Mouse (Mus musculus): ENCODE results near the gene Bcl2a1d. TPM values are rescaled to one million over a fixed set of nuclear protein-coding genes. Genes with fewer than 3 reads are reported as not detected.
"Not testable (repeated sequence)": the region's sequence is repeated elsewhere in the genome, so short reads cannot be mapped to it uniquely, and the experiment has no call there.

Gene Bcl2a1d
- total and polyA plus RNA-seq, 3 experiments = 0.22 TPM; not detected in 2

DNA sequence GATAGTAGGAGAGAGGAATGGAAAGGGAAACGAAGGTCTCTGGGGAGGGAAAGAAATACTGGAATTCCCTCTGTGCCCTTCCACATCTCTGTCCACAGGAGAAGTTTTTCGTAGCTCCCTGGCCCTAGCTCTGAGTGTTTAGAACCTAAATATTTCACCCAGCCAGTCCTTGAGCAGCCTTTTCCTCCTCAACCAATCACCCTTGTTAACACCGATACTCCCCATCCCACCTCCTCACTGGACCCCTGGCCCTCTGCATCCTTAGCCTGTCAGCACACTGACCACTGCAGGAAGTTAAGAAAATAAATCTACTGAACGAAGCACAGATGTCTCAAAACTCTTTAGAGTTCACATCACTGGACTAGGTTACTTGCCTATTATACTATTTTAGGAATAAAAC is 25.0 kb downstream of the Bcl2a1d start:
- Histone ChIP-seq H3K4me1 (ENCODE audit: insufficient read depth, low read depth, low read length) (no peaks in the 10 kb centered on the region), H3K36me3 (replicated peaks) (peaks cover 4% of the 10 kb centered on the region), H3K27me3 (ENCODE audit: insufficient read depth, low read length) (no peaks in the 10 kb centered on the region), H3K4me3 (ENCODE audit: low read depth, low read length) (no peak overlapping the region), H3K9me3 (replicated peaks) (no peaks in the 10 kb centered on the region)
- TF ChIP-seq GATA2 (IDR thresholded peaks at IDR 0.05; ENCODE audit: borderline replicate concordance, low read depth, low read length) = no peak
- TF ChIP-seq CTCF (IDR thresholded peaks at IDR 0.05; ENCODE audit: low read depth, low read length) = no peak
- TF ChIP-seq TAL1 (conservative IDR thresholded peaks at IDR 0.05; ENCODE audit: low read depth, low read length) = no peak
- DNase-seq (ENCODE audit: low spot score) (no peak), ATAC-seq (ENCODE audit: extremely low read depth, insufficient number of reproducible peaks, low FRiP score, poor library complexity, severe bottlenecking) (no peak)

DNA sequence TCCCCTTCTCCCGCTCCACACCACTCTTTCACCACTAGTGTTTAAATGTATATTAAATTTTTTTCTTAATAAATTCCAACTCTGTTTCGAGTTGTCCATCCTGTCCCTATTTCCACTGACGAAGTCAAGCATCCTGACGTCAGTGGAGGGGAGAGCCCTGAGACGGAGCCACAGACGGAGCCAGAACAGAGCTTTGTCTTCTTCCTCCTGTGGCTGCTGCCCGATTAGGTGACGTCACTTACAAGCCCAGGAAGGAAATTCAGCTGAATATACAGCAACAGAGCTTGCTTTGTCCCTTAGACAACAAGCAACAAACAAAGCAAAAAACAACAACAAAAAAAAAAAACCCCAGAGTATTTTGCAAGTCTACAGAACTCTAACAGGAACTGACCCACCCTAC is 26.6 kb downstream of the Bcl2a1d start:
- H3K4me1 ChIP-seq (ENCODE audit: insufficient read depth, low read depth, low read length); DNase-seq (ENCODE audit: low spot score); H3K4me3 ChIP-seq (ENCODE audit: low read depth, low read length); H3K36me3 ChIP-seq (replicated peaks); H3K27me3 ChIP-seq (ENCODE audit: insufficient read depth, low read length); H3K9me3 ChIP-seq (replicated peaks); ATAC-seq (ENCODE audit: extremely low read depth, insufficient number of reproducible peaks, low FRiP score, poor library complexity, severe bottlenecking): not testable (repeated sequence)

DNA sequence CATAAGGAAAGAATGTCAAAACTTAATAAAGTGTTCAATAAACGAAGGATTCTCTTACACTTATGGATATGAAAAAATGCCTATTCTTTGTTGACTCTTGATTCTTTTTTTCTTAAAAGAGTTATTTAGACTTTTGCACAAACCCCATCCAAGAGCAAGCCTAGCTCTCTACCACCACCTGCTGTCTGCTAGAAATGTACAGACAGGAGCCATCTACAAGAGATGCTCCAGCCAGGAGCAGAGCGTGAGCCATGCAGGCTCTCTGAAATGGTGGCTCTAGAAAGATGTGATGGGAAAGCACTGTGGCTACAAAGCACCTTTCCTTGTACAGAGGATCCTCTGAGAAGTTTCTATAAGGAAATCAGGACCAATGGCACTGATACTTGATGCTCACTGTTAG is 33.0 kb downstream of the Bcl2a1d start:
- not testable (repeated sequence) for H3K9me3 ChIP-seq (replicated peaks); H3K36me3 ChIP-seq (replicated peaks); H3K4me1 ChIP-seq (ENCODE audit: insufficient read depth, low read depth, low read length); H3K4me3 ChIP-seq (ENCODE audit: low read depth, low read length); ATAC-seq (ENCODE audit: extremely low read depth, insufficient number of reproducible peaks, low FRiP score, poor library complexity, severe bottlenecking); H3K27me3 ChIP-seq (ENCODE audit: insufficient read depth, low read length); DNase-seq (ENCODE audit: low spot score)

DNA sequence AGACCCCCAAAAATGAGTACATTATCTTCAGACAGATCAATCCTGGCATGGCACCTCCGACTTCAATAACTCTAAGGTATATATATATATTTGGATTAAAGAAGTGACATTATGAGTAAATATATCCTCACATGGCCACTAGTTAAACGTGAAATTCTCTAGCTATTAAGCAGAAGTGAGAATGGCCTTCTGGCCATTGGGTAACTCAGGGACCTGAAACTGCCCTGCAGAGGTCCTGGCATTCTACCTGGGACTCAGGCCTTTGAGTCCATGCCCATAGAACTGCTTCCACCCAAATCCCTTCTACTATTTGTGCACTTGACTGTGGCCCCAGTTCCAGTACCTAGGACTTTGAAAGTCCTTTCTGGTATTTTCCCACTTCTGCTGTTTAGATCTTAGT is 40.4 kb downstream of the Bcl2a1d start:
- ATAC-seq (ENCODE audit: extremely low read depth, insufficient number of reproducible peaks, low FRiP score, poor library complexity, severe bottlenecking); DNase-seq (ENCODE audit: low spot score); H3K36me3 ChIP-seq (replicated peaks); H3K4me1 ChIP-seq (ENCODE audit: insufficient read depth, low read depth, low read length); H3K9me3 ChIP-seq (replicated peaks); H3K4me3 ChIP-seq (ENCODE audit: low read depth, low read length); H3K27me3 ChIP-seq (ENCODE audit: insufficient read depth, low read length): not testable (repeated sequence)

DNA sequence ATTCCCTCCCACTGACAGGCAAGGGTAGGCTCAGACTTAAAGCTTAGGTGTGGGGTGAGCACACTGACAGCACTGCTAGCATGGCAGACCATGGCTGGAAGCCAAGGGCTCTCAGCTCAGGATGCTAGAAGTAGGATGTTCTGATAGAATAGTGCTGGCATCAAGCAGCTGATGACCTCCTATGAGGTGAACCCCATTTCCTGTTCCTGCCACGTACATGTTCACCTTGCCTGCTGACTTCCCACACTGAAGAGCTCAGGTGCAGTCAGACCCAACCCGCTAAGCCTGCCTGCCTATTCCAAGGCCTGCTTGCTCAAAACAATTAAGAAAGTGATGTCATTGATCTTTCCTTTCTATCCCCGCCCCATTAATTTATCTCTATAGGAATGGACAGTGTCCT is 42.3 kb downstream of the Bcl2a1d start:
- H3K9me3 ChIP-seq (replicated peaks); H3K27me3 ChIP-seq (ENCODE audit: insufficient read depth, low read length); H3K4me1 ChIP-seq (ENCODE audit: insufficient read depth, low read depth, low read length); DNase-seq (ENCODE audit: low spot score); ATAC-seq (ENCODE audit: extremely low read depth, insufficient number of reproducible peaks, low FRiP score, poor library complexity, severe bottlenecking); H3K4me3 ChIP-seq (ENCODE audit: low read depth, low read length); H3K36me3 ChIP-seq (replicated peaks): not testable (repeated sequence)

DNA sequence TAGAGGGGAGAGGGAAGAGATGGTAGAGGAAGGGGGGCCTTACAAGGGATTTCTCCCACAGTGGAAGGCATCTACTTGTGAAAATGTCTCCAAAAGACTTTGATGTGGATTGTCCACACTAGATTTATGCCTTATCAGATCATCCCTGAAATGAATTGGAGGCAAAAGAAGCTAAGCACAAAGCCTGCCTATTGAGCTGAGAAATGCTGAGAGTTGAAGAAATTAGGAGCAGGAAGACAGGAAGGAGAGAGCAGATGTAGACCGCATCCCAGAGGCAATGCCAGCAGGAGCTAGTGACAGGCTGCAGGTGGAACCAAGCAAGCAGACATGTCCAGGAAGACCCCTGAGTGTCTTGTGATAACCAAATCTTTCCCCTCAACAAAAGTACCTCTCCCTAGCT is 45.0 kb downstream of the Bcl2a1d start:
- H3K27me3 ChIP-seq (ENCODE audit: insufficient read depth, low read length); DNase-seq (ENCODE audit: low spot score); H3K4me1 ChIP-seq (ENCODE audit: insufficient read depth, low read depth, low read length); H3K36me3 ChIP-seq (replicated peaks); H3K4me3 ChIP-seq (ENCODE audit: low read depth, low read length); H3K9me3 ChIP-seq (replicated peaks); ATAC-seq (ENCODE audit: extremely low read depth, insufficient number of reproducible peaks, low FRiP score, poor library complexity, severe bottlenecking): not testable (repeated sequence)

Other genes with a start within 250 kb of the Bcl2a1d start
- gene Syncrip, start 249.3 kb downstream of the Bcl2a1d start, total RNA-seq (2014; fragmentation: Nextera tagmentation) = 251 and 283 TPM in 2 replicates
- 152 and 197 TPM in 2 replicates for gene Syncrip, start 249.3 kb downstream of the Bcl2a1d start, total RNA-seq (2017)
- 148 and 152 TPM in 2 replicates for gene Syncrip, start 249.3 kb downstream of the Bcl2a1d start, polyA plus RNA-seq (2012)
- 14.9 and 30.9 TPM in 2 replicates for gene Zfp949, start 183.9 kb downstream of the Bcl2a1d start, total RNA-seq (2014; fragmentation: Nextera tagmentation)
- gene Zfp949, start 183.9 kb downstream of the Bcl2a1d start, total RNA-seq (2017) = 13.6 and 14.0 TPM in 2 replicates
- 0.45 and 0.93 TPM in 2 replicates for gene Zfp949, start 183.9 kb downstream of the Bcl2a1d start, polyA plus RNA-seq (2012)
- 5.3 TPM in 1 of 2 replicates, not detected in the other for gene Trim43a, start 151.0 kb downstream of the Bcl2a1d start, total RNA-seq (2014; fragmentation: Nextera tagmentation)
- gene Trim43a, start 151.0 kb downstream of the Bcl2a1d start, total RNA-seq (2017) = 0.12 and 0.22 TPM in 2 replicates
- gene Trim43a, start 151.0 kb downstream of the Bcl2a1d start, polyA plus RNA-seq (2012) = not detected in 2 replicates
- gene Mthfsl, start 11.6 kb downstream of the Bcl2a1d start, total RNA-seq (2014; fragmentation: Nextera tagmentation) = 10.1 and 11.8 TPM in 2 replicates
- gene Mthfsl, start 11.6 kb downstream of the Bcl2a1d start, total RNA-seq (2017) = 4.8 and 10.8 TPM in 2 replicates
- 1.3 and 1.8 TPM in 2 replicates for gene Mthfsl, start 11.6 kb downstream of the Bcl2a1d start, polyA plus RNA-seq (2012)
- gene Trim43c, start 107.2 kb upstream of the Bcl2a1d start, total RNA-seq (2014; fragmentation: Nextera tagmentation) = not detected in 2 replicates
- gene Trim43c, start 107.2 kb upstream of the Bcl2a1d start, total RNA-seq (2017) = not detected in 2 replicates
- not detected in 2 replicates for gene Trim43c, start 107.2 kb upstream of the Bcl2a1d start, polyA plus RNA-seq (2012)
- not detected in 2 replicates for gene Bcl2a1a, start 225.0 kb upstream of the Bcl2a1d start, total RNA-seq (2014; fragmentation: Nextera tagmentation)
- gene Bcl2a1a, start 225.0 kb upstream of the Bcl2a1d start, total RNA-seq (2017) = not detected in 2 replicates
- not detected in 2 replicates for gene Bcl2a1a, start 225.0 kb upstream of the Bcl2a1d start, polyA plus RNA-seq (2012)

Measured in G1E (cell line).